Mouse (Mus musculus) CD4-positive naive resting alpha-beta T cell, adult 57 days (primary cell): ENCODE results near the gene Mbd3. TPM values are rescaled to one million over a fixed set of nuclear protein-coding genes. Genes with fewer than 3 reads are reported as not detected.

ENCODE experiments used
- total RNA-seq: library from RNA; stranded (reverse); gene quantifications from one replicate; pipeline ENCODE4 v1.2.4, GENCODE M21; 2023

Gene Mbd3
- total RNA-seq: 108 TPM

GRCm38 (mm10) chr10:80399191-80399972 is at the start of gene Mbd3:
TSS of gene Mbd3 (minus strand) at chr10:80399550.

DNA sequence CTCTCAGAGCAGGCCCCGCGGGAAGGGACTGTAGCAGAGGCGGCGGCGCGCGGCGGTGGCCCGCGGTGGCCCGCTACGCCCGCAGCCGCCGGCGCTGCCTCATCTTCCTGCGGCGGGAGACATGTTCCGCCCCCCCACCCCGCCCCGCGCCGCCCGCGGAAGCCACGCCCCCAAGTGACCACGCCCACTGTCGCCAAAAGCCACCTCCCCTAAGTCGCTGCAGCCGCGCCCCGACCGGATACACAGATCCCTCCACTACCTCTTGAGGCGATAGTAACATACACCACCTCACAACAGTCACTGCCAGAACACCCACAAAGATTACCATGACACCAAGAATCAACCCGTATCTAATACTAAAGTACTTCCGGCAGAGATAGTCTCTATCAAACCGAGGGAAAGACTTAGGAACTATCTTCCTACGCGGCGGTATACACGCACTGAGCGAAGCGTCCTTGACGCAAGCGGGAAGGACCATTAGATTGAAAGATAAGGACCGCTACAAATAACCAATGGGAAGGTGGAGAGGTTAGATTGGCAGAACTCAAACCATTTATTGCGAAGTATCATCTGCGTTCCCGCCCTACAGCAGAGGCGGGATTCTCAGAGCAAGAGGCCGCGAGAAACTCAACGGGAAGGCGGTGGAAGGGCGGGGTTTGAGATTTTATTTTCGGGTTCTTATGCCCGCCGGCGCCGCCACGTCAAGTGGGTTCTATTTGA is 34.3 kb upstream of the Mbd3 start, which contains the start of gene Tcf3:
Gene Tcf3 (minus strand): TSS at position 135 of the 720 bp plus-strand sequence.

DNA sequence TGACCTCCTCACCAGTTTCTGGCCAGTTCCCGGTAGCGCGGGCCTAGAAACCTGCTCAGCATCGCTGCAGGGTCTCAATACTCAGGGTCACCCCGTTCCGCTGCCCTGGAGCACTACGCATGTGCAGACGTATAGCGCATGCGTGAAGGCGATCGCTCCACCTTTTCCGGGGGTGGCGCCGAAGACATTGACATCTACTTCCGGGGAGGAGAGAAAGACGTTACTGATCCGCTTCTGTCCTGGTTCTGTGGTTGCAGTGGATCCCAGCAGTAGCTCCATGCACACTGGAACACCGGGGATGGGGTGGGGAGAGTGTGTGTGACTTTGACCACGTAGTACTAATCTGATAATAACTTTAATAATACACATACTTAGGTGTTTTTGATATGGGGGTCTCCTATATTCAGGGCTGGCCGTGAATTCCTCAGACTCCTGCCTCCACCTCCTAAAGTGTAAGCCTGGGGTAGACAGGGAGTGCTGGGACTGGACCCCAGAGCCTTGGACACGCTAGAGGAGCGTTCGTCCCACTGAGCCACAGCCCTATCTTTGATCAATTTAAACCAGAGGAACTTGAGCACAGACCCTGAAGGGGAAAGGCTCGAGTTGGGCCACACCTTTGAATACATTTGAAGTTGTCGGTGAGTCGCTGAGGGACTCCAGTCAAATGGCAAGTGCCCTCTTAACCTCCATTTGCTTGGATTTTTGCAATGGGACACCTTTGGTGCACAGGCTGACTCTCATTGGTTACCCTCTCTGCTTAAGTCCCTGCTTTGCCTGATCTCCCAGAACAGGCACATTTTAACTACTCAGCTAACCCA is 7.5 kb upstream of the Mbd3 start, which contains the start of gene Uqcr11:
Gene Uqcr11 (minus strand): TSS at position 147 of the 818 bp plus-strand sequence.

DNA sequence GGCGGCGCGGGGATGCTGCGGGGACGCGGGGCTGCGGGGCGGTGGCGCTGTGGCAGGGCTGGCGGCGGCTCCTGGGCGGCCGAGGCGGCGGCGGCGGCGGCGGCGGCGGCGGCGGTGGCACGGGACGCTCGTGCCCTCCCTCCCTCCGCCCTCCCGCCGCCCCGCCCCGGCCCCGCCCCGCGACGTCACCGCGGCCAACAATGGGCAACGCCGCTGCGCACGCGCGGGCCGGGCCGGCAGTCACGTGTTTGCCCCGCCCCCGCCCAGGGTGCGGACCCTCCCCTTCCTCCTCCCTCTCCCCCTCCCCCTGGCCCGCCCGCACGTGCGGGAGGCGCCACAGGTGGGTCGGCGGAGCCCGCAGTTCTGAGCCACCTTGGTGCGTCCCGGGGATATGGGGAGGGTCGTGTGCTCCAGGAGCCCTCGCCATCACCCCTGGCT is 11.8 kb downstream of the Mbd3 start, which contains the start of gene Mex3d:
Gene Mex3d (minus strand): TSS at position 138 of the 438 bp plus-strand sequence.

GRCm38 (mm10) chr10:80356001-80356682 is 43.2 kb downstream of the Mbd3 start, which contains the start of gene Plk5:
TSS of gene Plk5 (plus strand) at chr10:80356459.

DNA sequence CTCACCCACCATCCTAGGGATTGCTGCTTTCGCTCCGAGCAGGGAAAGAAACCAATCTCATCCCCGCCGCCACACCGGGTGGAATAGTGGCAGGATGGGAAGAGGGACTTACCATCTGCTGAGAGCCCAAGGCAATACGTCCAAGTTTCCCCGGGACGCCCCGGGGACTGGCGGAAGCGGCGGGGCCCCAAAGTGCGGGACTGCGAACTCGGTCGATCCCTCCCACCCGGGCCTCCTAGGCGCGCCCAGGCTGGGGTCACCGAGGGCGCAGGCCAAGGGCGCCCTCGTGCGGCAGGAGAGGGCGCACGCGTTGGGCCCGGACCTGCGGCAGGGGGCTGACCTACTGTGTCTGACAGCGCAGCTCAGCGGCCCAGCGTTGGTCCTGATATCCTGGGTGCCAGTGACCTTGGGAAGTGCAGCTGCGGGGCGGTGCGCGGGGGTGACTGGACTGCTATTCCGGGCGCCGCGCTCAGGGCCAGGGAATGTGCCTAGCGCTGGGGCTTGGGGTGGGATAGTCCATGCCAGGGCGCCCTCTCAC is 51.0 kb downstream of the Mbd3 start, which contains the start of gene Adamtsl5:
Gene Adamtsl5 (minus strand): TSS at position 169 of the 538 bp plus-strand sequence.

Other genes with a start within 250 kb of the Mbd3 start
- gene Cirbp, start 233.6 kb downstream of the Mbd3 start, total RNA-seq: 178 TPM
- gene 1600002K03Rik, start 226.6 kb downstream of the Mbd3 start, total RNA-seq: 11.6 TPM
- gene Efna2, start 220.1 kb downstream of the Mbd3 start, total RNA-seq: 0.35 TPM
- gene Mum1, start 173.1 kb downstream of the Mbd3 start, total RNA-seq: 75.4 TPM
- 95.8 TPM for gene Ndufs7, start 150.4 kb downstream of the Mbd3 start, total RNA-seq
- not detected for gene Gamt, start 138.5 kb downstream of the Mbd3 start, total RNA-seq
- gene Dazap1, start 138.1 kb downstream of the Mbd3 start, total RNA-seq: 170 TPM
- 3,730 TPM for gene Rps15, start 107.1 kb downstream of the Mbd3 start, total RNA-seq
- gene Apc2, start 103.6 kb downstream of the Mbd3 start, total RNA-seq: not detected
- 26.2 TPM for gene 2310011J03Rik, start 79.0 kb downstream of the Mbd3 start, total RNA-seq
- 1.5 TPM for gene Pcsk4, start 70.1 kb downstream of the Mbd3 start, total RNA-seq
- gene Reep6, start 69.6 kb downstream of the Mbd3 start, total RNA-seq: not detected
- not detected for gene Adamtsl5, start 51.1 kb downstream of the Mbd3 start, total RNA-seq
- gene Plk5, start 43.1 kb downstream of the Mbd3 start, total RNA-seq: not detected
- 10.8 TPM for gene Mex3d, start 11.9 kb downstream of the Mbd3 start, total RNA-seq
- gene Uqcr11, start 7.3 kb upstream of the Mbd3 start, total RNA-seq: 54.4 TPM
- 94.2 TPM for gene Tcf3, start 34.1 kb upstream of the Mbd3 start, total RNA-seq
- not detected for gene Onecut3, start 95.3 kb upstream of the Mbd3 start, total RNA-seq
- gene Atp8b3, start 139.6 kb upstream of the Mbd3 start, total RNA-seq: not detected
- gene Rexo1, start 162.0 kb upstream of the Mbd3 start, total RNA-seq: 136 TPM
- gene Klf16, start 177.8 kb upstream of the Mbd3 start, total RNA-seq: 27.8 TPM
- gene Abhd17a, start 190.8 kb upstream of the Mbd3 start, total RNA-seq: 51.8 TPM
- 51.3 TPM for gene Scamp4, start 203.3 kb upstream of the Mbd3 start, total RNA-seq
- 7.8 TPM for gene Adat3, start 203.3 kb upstream of the Mbd3 start, total RNA-seq
- 5.4 TPM for gene Gm49322, start 206.5 kb upstream of the Mbd3 start, total RNA-seq
- gene Csnk1g2, start 223.3 kb upstream of the Mbd3 start, total RNA-seq: 206 TPM